Mouse (Mus musculus): ENCODE results near the gene Chchd3.

- TF ChIP-seq GATA1 (IDR thresholded peaks at IDR 0.05; ENCODE audit: borderline replicate concordance, low read length) (no peak), FLI1 (IDR thresholded peaks at IDR 0.05; ENCODE audit: low read length) (no peak)
These were observed 169.3 kb downstream of the Chchd3 start for GRCm38 (mm10) chr6:32890726-32891125.

All from megakaryocyte, embryonic 14.5 days (primary cell).